Mouse (Mus musculus) hindbrain, embryonic 13.5 days (tissue): ENCODE data around the gene Vwa7. TPM values are rescaled to one million over a fixed set of nuclear protein-coding genes. Genes with fewer than 3 reads are reported as not detected.
A peak's percentile ranks its signal among the peaks of the same experiment; 100 is the strongest.
"Not testable (repeated sequence)": the region's sequence is repeated elsewhere in the genome, so short reads cannot be mapped to it uniquely, and the experiment has no call there.

Experiments used
- ATAC-seq: fragments of 200-750 bp; cut with Nextera tagmentation; 2 replicates; pipeline ENCODE4 v1.8.0; 2017; ENCODE audit warnings: moderate TSS enrichment; ENCODE audit not compliant: low FRiP score
- H3K27ac ChIP-seq: fragments of 300-500 bp; sonication (generic); 2 replicates; pipeline ENCODE4 v1.5.1; 2015; ENCODE audit warnings: inconsistent platforms, mild to moderate bottlenecking, moderate library complexity
- H3K27me3 ChIP-seq: fragments of 300-500 bp; sonication (generic); 2 replicates; pipeline ENCODE4 v1.6.1; 2015; ENCODE audit warnings: mild to moderate bottlenecking, inconsistent platforms
- H3K36me3 ChIP-seq: fragments of 300-500 bp; sonication (generic); 2 replicates; pipeline ENCODE4 v1.6.1; 2015; ENCODE audit warnings: mild to moderate bottlenecking, inconsistent platforms
- H3K4me1 ChIP-seq: fragments of 300-500 bp; sonication (generic); replicated peaks from 2 replicates; pipeline ENCODE4 v1.6.1; 2015; ENCODE audit warnings: inconsistent platforms
- H3K4me2 ChIP-seq: fragments of 300-500 bp; sonication (generic); 2 replicates; pipeline ENCODE4 v1.6.1; 2015; ENCODE audit warnings: inconsistent platforms, mild to moderate bottlenecking, moderate library complexity
- H3K4me3 ChIP-seq: fragments of 300-500 bp; sonication (generic); 2 replicates; pipeline ENCODE4 v1.5.1; 2015; ENCODE audit warnings: mild to moderate bottlenecking, inconsistent platforms
- H3K9ac ChIP-seq: fragments of 300-500 bp; sonication (generic); 2 replicates; pipeline ENCODE4 v1.6.1; 2015; ENCODE audit warnings: mild to moderate bottlenecking, inconsistent platforms
- H3K9me3 ChIP-seq: fragments of 300-500 bp; sonication (generic); 2 replicates; pipeline ENCODE4 v1.6.1; 2016; ENCODE audit warnings: inconsistent platforms
- WGBS: fragments of 180-500 bp; shearing (Covaris S2); methylation state at CpG from one replicate; pipeline ENCODE4 v1.1.7; 2015; 5-methylcytosine and 5-hydroxymethylcytosine counted together
- polyA plus RNA-seq: library from polyadenylated mRNA; unstranded; fragments of >200 nt; fragmentation: Nextera tagmentation; extraction: Ambion mirVana; gene quantifications from 2 replicates; pipeline ENCODE4 v1.2.1, GENCODE M21; 2015

The Vwa7 gene
- polyA plus RNA-seq: 0.16 and 0.18 TPM in 2 replicates

DNA sequence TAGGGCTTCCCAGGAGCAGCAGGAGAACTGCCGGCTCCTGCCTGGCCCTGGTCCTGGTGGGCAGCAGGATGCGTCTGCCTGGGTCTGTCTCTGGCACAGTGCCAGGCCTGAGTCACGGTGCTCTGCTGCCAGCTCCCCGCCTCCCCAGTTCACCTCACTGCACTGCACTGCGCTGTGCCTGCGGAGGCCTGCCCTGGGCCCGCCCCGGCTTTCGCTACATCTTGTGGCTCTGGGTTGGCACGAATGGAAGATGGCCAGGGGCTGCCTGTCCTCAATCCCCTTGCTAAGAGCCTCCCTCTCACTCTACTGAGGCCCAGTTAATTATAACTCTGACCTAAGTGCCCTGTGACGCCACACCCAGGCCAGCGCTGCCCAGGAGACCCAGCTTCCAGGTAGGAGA, at the start of gene Vwa7:
TSS of gene Vwa7 (plus strand) at position 204 of the 400 bp plus-strand sequence.
- ATAC-seq: peak; percentile 69
- no peaks in the 10 kb centered on the region for H3K9me3 ChIP-seq
- H3K36me3 ChIP-seq: peaks cover 68% of the 10 kb centered on the region
- peaks cover 14% of the 10 kb centered on the region for H3K4me1 ChIP-seq
- H3K27me3 ChIP-seq: no peaks in the 10 kb centered on the region
- whole genome bisulfite sequencing: 59% methylated on average over 12 of the region's 12 CpGs
- no peak within 1 kb of the TSS for H3K4me3 ChIP-seq
- no peak within 1 kb of the TSS for H3K27ac ChIP-seq
- H3K4me2 ChIP-seq: no peak within 1 kb of the TSS
- H3K9ac ChIP-seq: no peak within 1 kb of the TSS

DNA sequence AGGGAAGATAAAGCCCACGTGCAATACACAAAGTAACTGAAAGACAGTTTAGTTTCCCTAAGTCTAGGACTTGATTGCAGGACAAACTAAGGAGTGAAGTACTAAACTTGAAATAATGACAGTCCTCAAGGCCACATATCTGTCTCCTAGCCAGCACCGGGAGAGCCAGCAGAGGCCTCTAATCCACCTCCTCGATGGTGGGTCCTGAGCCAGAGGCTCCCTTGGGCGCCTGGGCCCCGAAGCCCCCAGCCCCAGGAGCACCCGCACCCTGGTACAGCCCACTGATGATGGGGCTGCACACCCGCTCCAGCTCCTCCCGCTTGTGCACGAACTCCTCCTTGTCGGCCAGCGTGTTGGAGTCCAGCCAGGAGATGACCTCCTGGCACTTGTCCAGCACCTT, 46.6 kb upstream of the Vwa7 start, which contains the start of gene Gm20481:
TSS of gene Gm20481 (plus strand) at position 91 of the 400 bp plus-strand sequence.
- not testable (repeated sequence) for H3K4me1 ChIP-seq, H3K36me3 ChIP-seq, ATAC-seq, H3K9me3 ChIP-seq, H3K4me3 ChIP-seq, H3K9ac ChIP-seq, H3K4me2 ChIP-seq, H3K27ac ChIP-seq
- WGBS: 69% methylated on average over 6 of the region's 11 CpGs
- peaks cover 64% of the 10 kb centered on the region for H3K27me3 ChIP-seq

DNA sequence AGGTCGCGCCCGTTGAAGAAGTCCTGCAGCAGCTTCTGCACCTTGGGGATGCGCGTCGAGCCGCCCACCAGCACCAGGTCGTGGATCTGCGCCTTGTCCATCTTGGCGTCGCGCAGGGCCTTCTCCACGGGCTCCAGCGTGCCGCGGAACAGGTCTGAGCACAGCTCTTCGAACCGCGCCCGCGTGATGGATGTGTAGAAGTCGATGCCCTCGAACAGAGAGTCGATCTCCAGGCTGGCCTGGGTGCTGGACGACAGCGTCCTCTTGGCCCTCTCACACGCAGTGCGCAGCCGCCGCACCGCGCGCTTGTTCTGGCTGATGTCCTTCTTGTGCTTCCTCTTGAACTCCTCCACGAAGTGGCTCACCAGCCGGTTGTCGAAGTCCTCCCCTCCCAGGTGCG, 45.5 kb upstream of the Vwa7 start:
- 37% methylated on average over 30 of the region's 37 CpGs for WGBS
- not testable (repeated sequence) for H3K27ac ChIP-seq, H3K4me1 ChIP-seq, ATAC-seq, H3K4me2 ChIP-seq, H3K36me3 ChIP-seq, H3K9ac ChIP-seq, H3K4me3 ChIP-seq, H3K9me3 ChIP-seq
- peaks cover 54% of the 10 kb centered on the region for H3K27me3 ChIP-seq

DNA sequence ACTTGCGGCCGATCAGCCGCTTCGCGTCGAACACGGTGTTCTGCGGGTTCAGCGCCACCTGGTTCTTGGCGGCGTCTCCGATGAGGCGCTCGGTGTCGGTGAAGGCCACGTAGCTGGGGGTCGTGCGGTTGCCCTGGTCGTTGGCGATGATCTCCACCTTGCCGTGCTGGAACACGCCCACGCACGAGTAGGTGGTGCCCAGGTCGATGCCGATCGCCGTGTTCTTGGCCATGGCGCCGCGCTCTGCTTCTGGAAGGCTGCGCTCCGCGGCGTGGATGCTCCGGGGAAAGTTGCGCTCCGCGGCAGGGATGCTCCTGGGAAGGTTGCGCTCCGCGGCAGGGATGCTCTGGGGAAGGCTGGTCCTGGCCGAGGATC, 44.7 kb upstream of the Vwa7 start:
- not testable (repeated sequence) for H3K9ac ChIP-seq, H3K27ac ChIP-seq, H3K4me1 ChIP-seq, H3K36me3 ChIP-seq, H3K9me3 ChIP-seq
- WGBS: 8% methylated on average over 23 of the region's 43 CpGs
- H3K4me3 ChIP-seq: peak overlapping the region; percentile 41
- H3K27me3 ChIP-seq: peaks cover 48% of the 10 kb centered on the region
- peak overlapping the region; percentile 58 for H3K4me2 ChIP-seq
- peak; percentile 62 for ATAC-seq

DNA sequence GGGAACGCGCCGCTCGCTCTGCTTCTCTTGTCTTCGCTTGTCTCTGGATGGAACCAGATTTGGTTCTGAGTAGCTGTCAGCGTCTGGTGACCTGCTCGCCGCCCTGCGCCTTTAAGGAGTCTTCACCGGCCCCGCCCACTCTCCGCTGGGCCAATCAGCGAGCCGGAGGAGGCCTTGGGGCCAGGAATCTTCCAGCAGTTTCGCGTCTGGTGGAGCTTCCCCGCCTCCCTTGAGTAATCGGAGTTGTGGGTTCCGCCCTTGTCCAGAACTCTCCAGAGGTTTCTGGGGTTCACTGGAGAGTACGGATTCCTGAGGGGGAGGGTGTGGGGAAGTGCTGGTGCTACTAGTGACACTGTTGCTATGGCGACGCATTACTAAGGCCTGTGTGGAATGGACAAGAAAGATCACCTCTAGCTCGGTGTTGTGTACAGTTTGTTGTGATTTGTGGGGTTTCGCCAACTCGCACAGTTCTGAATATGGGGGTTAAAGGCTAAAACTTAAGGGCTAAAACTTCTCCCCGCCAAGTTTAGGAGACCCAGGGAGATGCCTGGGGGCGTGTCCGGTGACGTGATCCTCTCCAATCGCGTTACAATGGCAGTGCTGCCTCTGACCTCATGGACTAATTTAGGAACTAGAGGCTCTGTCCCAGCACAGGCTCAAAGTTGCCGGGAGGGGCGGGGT, 44.2 kb upstream of the Vwa7 start, which contains the start of the genes Hspa1a and Hspa1l:
TSS of gene Hspa1a (minus strand) at position 88 of the 681 bp plus-strand sequence.
TSS of gene Hspa1l (plus strand) at position 635 of the 681 bp plus-strand sequence.
- H3K9me3 ChIP-seq, H3K4me1 ChIP-seq, H3K36me3 ChIP-seq, H3K27ac ChIP-seq: not testable (repeated sequence)
- H3K27me3 ChIP-seq: peaks cover 46% of the 10 kb centered on the region
- H3K9ac ChIP-seq: peak within 1 kb of the TSS; percentile 35; the same call in 1 of the 2 replicates
- peak; percentile 94 for ATAC-seq
- H3K4me3 ChIP-seq: peak within 1 kb of the TSS; percentile 41
- peak within 1 kb of the TSS; percentile 58 for H3K4me2 ChIP-seq
- WGBS: under 1% methylated on average over 30 of the region's 33 CpGs

DNA sequence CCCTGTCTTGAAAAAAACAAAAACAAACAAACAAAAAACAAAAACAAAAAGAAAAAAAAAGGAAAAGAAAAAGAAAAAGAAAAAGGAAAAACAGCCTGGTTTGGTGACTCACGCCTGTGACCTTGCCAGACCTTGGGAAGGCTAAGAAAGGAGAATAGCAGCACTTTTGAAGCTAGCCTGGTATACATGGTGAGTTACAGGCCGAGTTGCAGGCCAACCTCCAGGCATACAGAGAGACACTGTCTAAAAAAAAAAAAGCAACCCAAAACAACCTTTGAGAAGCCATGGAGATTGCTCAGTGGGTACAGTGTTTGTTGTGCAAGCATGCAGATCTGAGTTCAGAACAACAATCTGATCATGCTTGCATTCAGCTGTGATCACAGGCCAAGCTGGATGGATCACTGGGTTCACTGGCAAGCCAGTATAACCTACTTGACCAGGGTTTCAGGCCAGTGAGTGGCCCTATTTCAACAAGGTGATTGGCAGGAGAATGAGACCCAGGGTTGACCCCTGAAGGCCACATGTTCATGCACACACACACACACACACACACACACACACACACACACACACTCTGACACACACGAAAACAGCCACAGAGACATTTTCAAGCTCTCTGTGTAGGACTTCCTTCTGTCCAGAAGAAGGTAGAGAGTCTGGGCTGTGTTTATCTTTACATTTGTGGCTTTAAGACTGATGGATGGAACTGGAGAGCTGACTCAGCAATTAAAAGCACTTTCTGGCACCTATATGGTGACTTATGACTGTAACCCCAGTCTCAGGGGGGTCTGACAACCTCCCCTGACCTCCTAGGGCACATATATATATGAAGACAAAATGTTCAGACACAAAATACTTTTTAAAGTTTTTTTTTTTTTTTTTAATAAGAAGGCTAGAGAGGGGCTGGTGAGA, 40.5 kb upstream of the Vwa7 start:
- H3K9me3 ChIP-seq: no peaks in the 10 kb centered on the region
- H3K27ac ChIP-seq: no peak overlapping the region
- no peaks in the 10 kb centered on the region; the same call in 1 of the 2 replicates for H3K36me3 ChIP-seq
- no peak overlapping the region for H3K4me2 ChIP-seq
- no peak overlapping the region for H3K4me3 ChIP-seq
- no peak overlapping the region for H3K9ac ChIP-seq
- ATAC-seq: no peak
- peaks cover 14% of the 10 kb centered on the region; the same call in 1 of the 2 replicates for H3K27me3 ChIP-seq
- peaks cover 15% of the 10 kb centered on the region for H3K4me1 ChIP-seq
- 74% methylated on average over 3 of the region's 3 CpGs for WGBS

DNA sequence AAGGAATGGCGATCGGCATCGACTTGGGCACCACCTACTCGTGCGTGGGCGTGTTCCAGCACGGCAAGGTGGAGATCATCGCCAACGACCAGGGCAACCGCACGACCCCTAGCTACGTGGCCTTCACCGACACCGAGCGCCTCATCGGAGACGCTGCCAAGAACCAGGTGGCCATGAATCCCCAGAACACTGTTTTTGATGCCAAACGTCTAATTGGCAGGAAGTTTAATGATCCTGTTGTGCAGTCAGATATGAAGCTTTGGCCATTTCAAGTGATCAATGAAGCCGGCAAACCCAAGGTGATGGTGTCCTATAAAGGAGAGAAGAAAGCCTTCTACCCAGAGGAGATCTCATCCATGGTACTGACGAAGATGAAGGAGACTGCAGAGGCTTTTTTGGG, 39.4 kb upstream of the Vwa7 start:
- H3K4me2 ChIP-seq: no peak overlapping the region
- no peak for ATAC-seq
- peaks cover 20% of the 10 kb centered on the region for H3K4me1 ChIP-seq
- peaks cover 14% of the 10 kb centered on the region; the same call in 1 of the 2 replicates for H3K27me3 ChIP-seq
- WGBS: 95% methylated on average over 20 of the region's 20 CpGs
- no peak overlapping the region for H3K4me3 ChIP-seq
- H3K36me3 ChIP-seq: no peaks in the 10 kb centered on the region; the same call in 1 of the 2 replicates
- H3K27ac ChIP-seq: no peak overlapping the region
- no peaks in the 10 kb centered on the region for H3K9me3 ChIP-seq
- no peak overlapping the region for H3K9ac ChIP-seq

DNA sequence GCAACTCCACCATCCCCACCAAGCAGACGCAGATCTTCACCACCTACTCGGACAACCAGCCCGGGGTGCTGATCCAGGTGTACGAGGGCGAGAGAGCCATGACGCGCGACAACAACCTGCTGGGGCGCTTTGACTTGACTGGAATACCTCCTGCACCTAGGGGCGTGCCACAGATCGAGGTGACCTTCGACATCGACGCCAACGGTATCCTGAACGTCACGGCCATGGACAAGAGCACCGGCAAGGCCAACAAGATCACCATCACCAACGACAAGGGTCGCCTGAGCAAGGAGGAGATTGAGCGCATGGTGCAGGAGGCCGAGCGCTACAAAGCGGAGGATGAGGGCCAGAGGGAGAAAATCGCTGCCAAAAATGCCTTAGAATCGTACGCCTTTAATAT, 38.1 kb upstream of the Vwa7 start:
- Histone ChIP-seq H3K9me3 (no peaks in the 10 kb centered on the region), H3K27ac (no peak overlapping the region), H3K9ac (0 out of 2 replicates have a peak overlapping the region, but pooled peaks have one; percentile 8), H3K36me3 (no peaks in the 10 kb centered on the region; the same call in 1 of the 2 replicates), H3K27me3 (peaks cover 7% of the 10 kb centered on the region; the same call in 1 of the 2 replicates), H3K4me3 (no peak overlapping the region), H3K4me2 (no peak overlapping the region), H3K4me1 (peaks cover 24% of the 10 kb centered on the region)
- no peak for ATAC-seq
- WGBS: 91% methylated on average over 27 of the region's 27 CpGs

DNA sequence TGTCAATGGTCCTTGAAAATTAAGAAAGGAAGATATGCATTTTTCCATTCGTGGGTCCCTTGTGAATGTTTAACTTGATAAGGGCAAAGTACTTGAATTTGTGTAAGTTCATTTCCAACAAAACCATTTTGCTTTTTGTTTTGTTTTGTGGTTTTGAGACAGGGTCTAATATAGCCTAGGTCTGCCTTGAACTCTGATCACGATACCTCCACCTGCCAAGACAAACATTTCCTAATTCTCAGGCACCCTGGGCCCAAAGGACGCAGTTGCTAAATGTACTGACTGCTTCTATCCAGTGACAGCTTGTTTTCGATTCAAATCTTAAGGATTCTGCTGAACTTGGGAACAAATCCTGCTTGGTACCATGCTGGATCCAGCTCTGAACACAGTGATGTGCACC, 36.7 kb upstream of the Vwa7 start:
- Histone ChIP-seq H3K36me3 (no peaks in the 10 kb centered on the region; the same call in 1 of the 2 replicates), H3K27ac (no peak overlapping the region), H3K27me3 (no peaks in the 10 kb centered on the region), H3K9me3 (no peaks in the 10 kb centered on the region), H3K4me2 (no peak overlapping the region), H3K9ac (no peak overlapping the region), H3K4me3 (no peak overlapping the region), H3K4me1 (peaks cover 24% of the 10 kb centered on the region)
- ATAC-seq: no peak
- WGBS: 96% methylated on average over 4 of the region's 4 CpGs

DNA sequence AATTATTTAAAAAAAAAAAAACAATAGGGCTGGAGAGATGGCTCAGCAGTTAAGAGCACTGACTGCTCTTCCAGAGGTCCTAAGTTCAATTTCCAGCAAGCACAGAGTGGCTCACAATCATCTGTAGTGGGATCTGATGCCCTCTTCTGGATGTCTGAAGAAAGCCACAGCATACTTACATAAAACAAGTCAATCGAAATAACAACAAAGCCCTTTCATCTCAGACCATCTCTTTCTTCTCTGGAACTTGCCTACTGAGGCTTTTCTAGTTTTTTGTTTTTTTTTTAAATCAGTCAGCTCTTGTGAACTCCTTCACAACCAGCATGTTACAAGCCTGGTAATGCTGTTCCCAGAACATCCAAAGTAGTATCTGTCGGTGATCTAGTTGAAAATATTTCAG, 35.7 kb upstream of the Vwa7 start:
- Histone ChIP-seq H3K4me3 (peak overlapping the region; percentile 76), H3K4me2 (peak overlapping the region; percentile 88), H3K4me1 (peaks cover 24% of the 10 kb centered on the region), H3K27ac (peak overlapping the region; percentile 97; the same call in 1 of the 2 replicates), H3K27me3 (no peaks in the 10 kb centered on the region), H3K9me3 (no peaks in the 10 kb centered on the region), H3K36me3 (peaks cover 6% of the 10 kb centered on the region), H3K9ac (peak overlapping the region; percentile 87)
- no peak for ATAC-seq
- WGBS: 21% methylated on average over 2 of the region's 2 CpGs

DNA sequence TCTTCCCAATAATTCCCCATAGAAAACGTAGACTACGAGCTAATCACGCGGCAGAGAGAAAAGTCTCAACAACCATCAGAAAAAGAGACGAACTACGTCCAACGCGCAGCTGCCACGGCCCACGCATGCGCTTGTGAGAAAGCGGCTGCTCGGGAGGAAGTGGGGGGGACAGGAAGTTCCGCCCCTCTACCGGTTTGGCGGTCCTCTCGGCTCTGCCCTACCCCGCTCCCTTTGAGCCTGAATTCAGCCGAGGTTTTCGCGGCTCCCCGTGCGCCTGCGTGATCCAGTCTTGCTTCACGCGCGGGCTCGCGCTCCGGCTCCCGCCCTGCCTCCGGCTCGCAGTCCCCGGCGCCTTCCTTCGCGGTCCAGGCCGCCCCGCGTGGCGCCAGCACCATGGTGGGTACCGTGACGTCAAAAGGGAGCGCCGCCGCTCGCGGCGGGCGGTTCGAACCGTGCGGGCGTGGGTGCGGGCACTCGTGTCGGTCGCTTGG, 34.6 kb upstream of the Vwa7 start, which contains the start of gene Lsm2:
TSS of gene Lsm2 (plus strand) at position 173 of the 491 bp plus-strand sequence.
- under 1% methylated on average over 58 of the region's 58 CpGs for WGBS
- Histone ChIP-seq H3K4me1 (peaks cover 24% of the 10 kb centered on the region), H3K27ac (peak within 1 kb of the TSS; percentile 97), H3K36me3 (peaks cover 17% of the 10 kb centered on the region), H3K9ac (peak within 1 kb of the TSS; percentile 87), H3K9me3 (no peaks in the 10 kb centered on the region), H3K4me3 (peak within 1 kb of the TSS; percentile 76), H3K27me3 (no peaks in the 10 kb centered on the region), H3K4me2 (peak within 1 kb of the TSS; percentile 88)
- peak; percentile 97 for ATAC-seq

DNA sequence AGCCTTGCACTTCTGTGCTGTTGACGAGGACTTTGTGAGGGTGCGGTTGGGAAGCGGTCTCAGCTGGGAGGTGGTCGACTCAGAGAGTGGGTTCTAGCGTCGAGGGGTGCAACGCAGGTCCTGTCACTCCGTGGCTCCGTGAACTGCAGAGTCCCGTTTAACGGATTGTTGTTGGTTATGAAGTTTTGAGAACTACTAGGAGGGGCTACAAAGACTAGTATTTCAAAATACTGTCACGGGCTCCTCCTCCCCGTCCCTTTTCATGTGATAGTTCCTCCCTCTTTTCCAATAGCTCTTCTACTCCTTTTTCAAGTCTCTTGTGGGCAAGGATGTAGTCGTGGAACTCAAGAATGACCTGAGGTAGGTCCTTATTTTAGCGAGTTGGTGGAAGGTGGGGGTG, 34.1 kb upstream of the Vwa7 start:
- H3K27me3 ChIP-seq: no peaks in the 10 kb centered on the region
- H3K9ac ChIP-seq: peak overlapping the region; percentile 87
- H3K27ac ChIP-seq: peak overlapping the region; percentile 97
- H3K4me1 ChIP-seq: peaks cover 24% of the 10 kb centered on the region
- H3K4me2 ChIP-seq: peak overlapping the region; percentile 88
- 0% methylated on average over 15 of the region's 15 CpGs for WGBS
- peaks cover 18% of the 10 kb centered on the region for H3K36me3 ChIP-seq
- peak overlapping the region; percentile 76 for H3K4me3 ChIP-seq
- H3K9me3 ChIP-seq: no peaks in the 10 kb centered on the region
- no peak for ATAC-seq
